Mouse (Mus musculus) myocyte (in vitro differentiated cells): ENCODE data around the gene Spata20. TPM values are rescaled to one million over a fixed set of nuclear protein-coding genes. Genes with fewer than 3 reads are reported as not detected.

Experiments
- H3K27me3 ChIP-seq: one replicate; pipeline ENCODE4 v1.6.1; 2011; ENCODE audit not compliant: control insufficient read depth, insufficient read depth, insufficient read length
- H3K36me3 ChIP-seq: one replicate; pipeline ENCODE4 v1.6.1; 2011; ENCODE audit not compliant: control insufficient read depth, insufficient read depth
- H3K4me2 ChIP-seq: one replicate; pipeline ENCODE4 v1.6.1; 2011; ENCODE audit warnings: low read depth, control low read depth
- H3K4me3 ChIP-seq: one replicate; pipeline ENCODE4 v1.5.1; 2011; ENCODE audit warnings: mild to moderate bottlenecking, control low read depth, moderate library complexity
- H3K79me2 ChIP-seq: one replicate; pipeline ENCODE4 v1.6.1; 2011; ENCODE audit not compliant: control insufficient read depth, insufficient read depth
- H3ac ChIP-seq: one replicate; pipeline ENCODE4 v1.6.1; 2011; ENCODE audit not compliant: control insufficient read depth, insufficient read length
- CEBPB ChIP-seq: IDR thresholded peaks from 2 replicates; pipeline ENCODE4 v1.6.1; 2011; ENCODE audit warnings: mild to moderate bottlenecking, moderate library complexity; ENCODE audit not compliant: poor library complexity, insufficient read depth, severe bottlenecking
- E2F4 ChIP-seq: IDR thresholded peaks from one replicate; pipeline ENCODE4 v1.6.1; 2011; ENCODE audit warnings: mild to moderate bottlenecking, control low read depth, moderate library complexity; ENCODE audit not compliant: insufficient read depth
- MAX ChIP-seq: IDR thresholded peaks from one replicate; pipeline ENCODE4 v1.6.1; 2011; ENCODE audit warnings: low read depth, mild to moderate bottlenecking, control low read depth
- MYOD1 ChIP-seq, 3 experiments: IDR thresholded peaks; one replicate each; pipeline ENCODE4 v1.6.1; 2011; ENCODE audit warnings: control low read depth in 2 of 3, low read depth in 2 of 3, mild to moderate bottlenecking in 2 of 3, moderate library complexity in 1 of 3; ENCODE audit not compliant: insufficient read length in 2 of 3, control insufficient read depth in 1 of 3
- MYOG ChIP-seq, 3 experiments: IDR thresholded peaks; one replicate each; pipeline ENCODE4 v1.6.1; 2011; ENCODE audit warnings: control low read depth in 2 of 3, low read depth in 2 of 3, mild to moderate bottlenecking in 2 of 3; ENCODE audit not compliant: insufficient read length in 2 of 3, control insufficient read depth in 1 of 3, insufficient read depth in 1 of 3
- POLR2A ChIP-seq: IDR thresholded peaks from one replicate; pipeline ENCODE4 v1.6.1; 2011; ENCODE audit warnings: low read depth, mild to moderate bottlenecking, control low read depth, moderate library complexity; ENCODE audit not compliant: insufficient read length
- POLR2AphosphoS2 ChIP-seq: IDR thresholded peaks from one replicate; pipeline ENCODE4 v1.6.1; 2011; ENCODE audit warnings: low read depth, control low read depth; ENCODE audit not compliant: insufficient read length
- REST ChIP-seq: IDR thresholded peaks from one replicate; pipeline ENCODE4 v1.6.1; 2011; ENCODE audit warnings: mild to moderate bottlenecking, control low read depth, moderate library complexity; ENCODE audit not compliant: insufficient read depth, insufficient read length
- SRF ChIP-seq: IDR thresholded peaks from one replicate; pipeline ENCODE4 v1.6.1; 2011; ENCODE audit warnings: low read depth; ENCODE audit not compliant: control insufficient read depth, insufficient read length
- TCF12 ChIP-seq: IDR thresholded peaks from one replicate; pipeline ENCODE4 v1.6.1; 2011; ENCODE audit warnings: mild to moderate bottlenecking, control low read depth; ENCODE audit not compliant: poor library complexity, insufficient read depth, severe bottlenecking
- TCF3 ChIP-seq: IDR thresholded peaks from one replicate; pipeline ENCODE4 v1.6.1; 2011; ENCODE audit warnings: low read depth, control low read depth; ENCODE audit not compliant: insufficient read length
- USF1 ChIP-seq: IDR thresholded peaks from one replicate; pipeline ENCODE4 v1.6.1; 2011; ENCODE audit warnings: low read depth, mild to moderate bottlenecking, control low read depth, moderate library complexity
- polyA plus RNA-seq: library from polyadenylated mRNA; unstranded; fragments of >200 nt; fragmentation: generic; extraction: Trizol; gene quantifications from one replicate; pipeline ENCODE4 v1.2.1, GENCODE M21; 2012; ENCODE audit warnings: missing spikeins

The Spata20 gene
- polyA plus RNA-seq, 1 experiment, result not detected

- Histone ChIP-seq H3ac (no peak overlapping the region), H3K4me3 (no peak overlapping the region), H3K4me2 (no peak overlapping the region), H3K79me2 (no peaks in the 10 kb centered on the region), H3K36me3 (no peaks in the 10 kb centered on the region), H3K27me3 (peaks cover 24% of the 10 kb centered on the region)
- TF ChIP-seq MAX (no peak), MYOD1 (IDR thresholded peaks at IDR 0.05; ENCODE audit: control insufficient read depth in 1 of 3, insufficient read length in 2 of 3, low read depth in 2 of 3) (no peak), POLR2A (no peak), USF1 (no peak), REST (no peak), MYOG (IDR thresholded peaks at IDR 0.05; ENCODE audit: control insufficient read depth in 1 of 3, insufficient read depth in 1 of 3, insufficient read length in 2 of 3, low read depth in 2 of 3) (no peak), E2F4 (no peak), TCF3 (no peak), CEBPB (no peak), TCF12 (no peak), SRF (no peak), POLR2AphosphoS2 (no peak)
These were observed 17.4 kb downstream of the Spata20 start for GRCm38 (mm10) chr11:94468582-94469064.

GRCm38 (mm10) chr11:94466333-94466855 lies 19.6 kb downstream of the Spata20 start:
- Histone ChIP-seq H3K36me3 (no peaks in the 10 kb centered on the region), H3K4me3 (no peak overlapping the region), H3K79me2 (no peaks in the 10 kb centered on the region), H3K4me2 (no peak overlapping the region), H3ac (no peak overlapping the region), H3K27me3 (peaks cover 10% of the 10 kb centered on the region)
- no peak for TF ChIP-seq TCF12
- no peak for TF ChIP-seq REST
- TF ChIP-seq SRF, result no peak
- TF ChIP-seq POLR2AphosphoS2, result no peak
- TF ChIP-seq TCF3, result no peak
- TF ChIP-seq MAX, result no peak
- no peak for TF ChIP-seq USF1

- Histone ChIP-seq H3ac (no peak overlapping the region), H3K36me3 (no peaks in the 10 kb centered on the region), H3K4me2 (no peak overlapping the region), H3K79me2 (no peaks in the 10 kb centered on the region), H3K4me3 (no peak overlapping the region), H3K27me3 (peaks cover 16% of the 10 kb centered on the region)
- TF ChIP-seq TCF12 (no peak), TCF3 (no peak)
These were observed 21.8 kb downstream of the Spata20 start for GRCm38 (mm10) chr11:94464170-94464569.

- TF ChIP-seq POLR2A, result no peak
- TF ChIP-seq USF1, result no peak
- TF ChIP-seq MYOG (IDR thresholded peaks at IDR 0.05; ENCODE audit: control insufficient read depth in 1 of 3, insufficient read depth in 1 of 3, insufficient read length in 2 of 3, low read depth in 2 of 3), result no peak
- TF ChIP-seq CEBPB, result no peak
- no peak for TF ChIP-seq E2F4
- TF ChIP-seq MYOD1 (IDR thresholded peaks at IDR 0.05; ENCODE audit: control insufficient read depth in 1 of 3, insufficient read length in 2 of 3, low read depth in 2 of 3), result no peak
- no peak for TF ChIP-seq TCF12
- TF ChIP-seq MAX, result no peak
- TF ChIP-seq REST, result no peak
- no peak for TF ChIP-seq POLR2AphosphoS2
- TF ChIP-seq SRF, result no peak
- no peak for TF ChIP-seq TCF3
- Histone ChIP-seq H3K4me3 (no peak overlapping the region), H3K27me3 (peaks cover 39% of the 10 kb centered on the region), H3K36me3 (no peaks in the 10 kb centered on the region), H3ac (no peak overlapping the region), H3K79me2 (no peaks in the 10 kb centered on the region), H3K4me2 (no peak overlapping the region)
These were observed 24.1 kb downstream of the Spata20 start for GRCm38 (mm10) chr11:94461856-94462255.

- H3K27me3 ChIP-seq, result peaks cover 54% of the 10 kb centered on the region
- H3K36me3 ChIP-seq, result no peaks in the 10 kb centered on the region
- H3ac ChIP-seq, result no peak overlapping the region
- TF ChIP-seq MYOG (IDR thresholded peaks at IDR 0.05; ENCODE audit: control insufficient read depth in 1 of 3, insufficient read depth in 1 of 3, insufficient read length in 2 of 3, low read depth in 2 of 3), result no peak
- no peak for TF ChIP-seq REST
- TF ChIP-seq MAX, result no peak
- TF ChIP-seq POLR2A, result no peak
- no peak for TF ChIP-seq MYOD1 (IDR thresholded peaks at IDR 0.05; ENCODE audit: control insufficient read depth in 1 of 3, insufficient read length in 2 of 3, low read depth in 2 of 3)
- no peak for TF ChIP-seq POLR2AphosphoS2
- no peak for TF ChIP-seq SRF
- H3K4me3 ChIP-seq, result no peak overlapping the region
- H3K4me2 ChIP-seq, result no peak overlapping the region
- H3K79me2 ChIP-seq, result no peaks in the 10 kb centered on the region
These were observed 29.0 kb downstream of the Spata20 start for GRCm38 (mm10) chr11:94457001-94457400.
